Mouse (Mus musculus) kidney, postnatal 10 days (tissue): ENCODE measurements at regions not wholly inside any gene's neighbourhood (a gene's known extent, or its start where the extent isn't known, plus 50 kb on each side); places are given as distances from the start of the nearest gene placed in this dataset.

Experiments
- DNase-seq: peaks from one replicate; pipeline ENCODE4 v3.0.0; 2021; ENCODE audit warnings: mixed read lengths

- DNase-seq, result no peak
Observed at GRCm38 (mm10) chr12:67471666-67472065, 249.3 kb upstream of the Mdga2 start.

- no peak for DNase-seq
Observed at GRCm38 (mm10) chr12:67471001-67471400, 248.7 kb upstream of the Mdga2 start.

- no peak for DNase-seq
Observed at GRCm38 (mm10) chr12:67449109-67449508, 226.8 kb upstream of the Mdga2 start.

- DNase-seq, result peak; percentile 46
Observed at GRCm38 (mm10) chr12:67430318-67430950, 208.1 kb upstream of the Mdga2 start.

- no peak for DNase-seq
Observed at GRCm38 (mm10) chr12:67426801-67427200, 204.5 kb upstream of the Mdga2 start.

- DNase-seq, result no peak
Observed at GRCm38 (mm10) chr12:67399537-67399936, 177.2 kb upstream of the Mdga2 start.

GRCm38 (mm10) chr12:67374530-67374929, 152.2 kb upstream of the Mdga2 start:
- no peak for DNase-seq

GRCm38 (mm10) chr12:67348551-67348950, 126.2 kb upstream of the Mdga2 start:
- no peak for DNase-seq

- DNase-seq, result no peak
Observed at GRCm38 (mm10) chr12:67332483-67332998, 110.2 kb upstream of the Mdga2 start.

GRCm38 (mm10) chr12:67326326-67326725, 104.0 kb upstream of the Mdga2 start:
- DNase-seq, result no peak

- DNase-seq, result no peak
Observed at GRCm38 (mm10) chr12:67325799-67326198, 103.5 kb upstream of the Mdga2 start.

GRCm38 (mm10) chr12:67325335-67325734, 103.0 kb upstream of the Mdga2 start:
- no peak for DNase-seq

- DNase-seq, result no peak
Observed at GRCm38 (mm10) chr12:67318687-67319086, 96.3 kb upstream of the Mdga2 start.

- no peak for DNase-seq
Observed at GRCm38 (mm10) chr12:67300245-67300644, 77.9 kb upstream of the Mdga2 start.

GRCm38 (mm10) chr12:67290054-67290453, 67.7 kb upstream of the Mdga2 start:
- DNase-seq, result no peak

- DNase-seq, result no peak
Observed at GRCm38 (mm10) chr12:67272863-67273262, 50.5 kb upstream of the Mdga2 start.

- no peak for DNase-seq
Observed at GRCm38 (mm10) chr12:67272329-67272728, 50.0 kb upstream of the Mdga2 start.
